Mouse (Mus musculus) retina, embryonic 14.5 days (tissue): ENCODE results near the gene Cetn4.

Source experiments
- DNase-seq: peaks from one replicate; pipeline ENCODE4 v3.0.0-alpha.2; 2015; ENCODE audit warnings: low spot score

Cetn4 gene

DNA sequence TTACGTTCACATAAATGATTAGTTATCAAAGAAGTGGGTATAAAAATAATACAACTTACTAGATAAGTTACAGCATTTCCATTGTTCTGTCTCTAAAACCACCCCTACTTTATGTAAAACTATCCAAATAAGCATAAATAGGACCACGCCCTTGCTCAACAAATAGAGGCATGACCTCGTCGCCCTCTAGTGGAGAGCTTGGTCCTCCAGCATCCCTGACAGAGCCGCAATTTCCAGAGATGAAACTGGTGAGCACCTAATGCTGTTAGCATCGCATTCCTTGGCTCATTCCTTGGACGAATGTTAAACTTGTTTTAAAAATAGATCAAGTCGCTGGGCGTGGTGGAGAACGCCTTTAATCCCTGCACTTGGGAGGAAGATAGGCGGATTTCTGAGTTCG is 9.8 kb downstream of the Cetn4 start:
- DNase-seq = peak; percentile 67

DNA sequence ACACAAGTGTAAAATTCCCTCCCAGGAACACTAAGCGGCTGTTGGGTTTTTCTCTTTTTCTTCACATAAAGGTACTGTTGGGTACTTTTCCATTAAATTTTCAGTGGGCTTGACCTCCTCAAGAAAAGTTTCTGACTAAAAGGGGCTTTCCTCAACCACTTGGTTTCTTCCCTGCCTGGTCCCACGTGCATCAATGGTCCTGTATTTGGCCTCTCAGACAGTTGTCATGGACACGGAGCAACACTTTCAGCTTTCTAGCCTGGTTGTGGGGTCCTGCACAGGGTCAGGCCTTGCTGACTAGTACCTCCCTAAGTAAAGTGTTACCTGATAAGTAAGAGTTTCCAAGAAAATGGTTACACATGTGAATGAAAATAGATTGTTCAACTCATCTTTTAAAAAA is 13.0 kb downstream of the Cetn4 start:
- DNase-seq = no peak

DNA sequence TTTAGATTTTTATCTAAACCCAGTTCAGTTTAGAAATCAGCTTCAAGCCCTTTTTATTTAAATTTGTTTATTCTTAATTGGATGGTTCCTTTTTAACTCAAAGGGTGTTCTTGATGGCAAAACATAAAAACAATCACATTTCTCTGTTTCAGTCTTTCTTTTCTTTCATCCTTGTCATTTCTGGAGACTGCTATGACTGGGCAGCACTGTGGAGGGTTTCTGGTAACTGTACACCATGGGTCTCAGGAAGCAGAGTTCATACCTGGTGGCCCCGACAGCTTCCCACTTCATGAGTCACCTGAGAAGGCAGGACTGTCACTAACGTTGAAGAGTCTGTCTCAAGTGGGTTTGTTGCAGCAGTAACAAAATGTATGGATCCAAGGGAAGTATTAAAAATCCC is 19.9 kb downstream of the Cetn4 start:
- DNase-seq = no peak

DNA sequence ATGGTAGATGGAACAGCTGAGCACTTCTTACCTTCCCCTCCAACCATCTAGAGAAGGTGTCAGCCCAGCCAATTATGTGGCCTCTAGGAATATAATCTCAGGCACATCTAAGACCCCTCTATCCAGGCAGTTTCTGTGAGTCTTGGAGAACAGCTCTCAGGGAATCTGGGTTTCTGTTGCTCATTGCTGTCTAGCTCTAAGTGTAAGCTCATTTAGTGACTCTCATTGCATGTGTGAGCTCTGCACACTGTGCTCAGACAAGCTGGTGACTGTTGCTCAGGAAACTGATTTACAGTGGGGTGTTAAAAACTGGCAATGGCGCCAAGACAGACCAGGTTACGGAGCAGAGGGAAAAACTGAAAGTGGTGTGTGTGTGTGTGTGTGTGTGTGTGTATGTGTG is 20.6 kb downstream of the Cetn4 start:
- no peak for DNase-seq

DNA sequence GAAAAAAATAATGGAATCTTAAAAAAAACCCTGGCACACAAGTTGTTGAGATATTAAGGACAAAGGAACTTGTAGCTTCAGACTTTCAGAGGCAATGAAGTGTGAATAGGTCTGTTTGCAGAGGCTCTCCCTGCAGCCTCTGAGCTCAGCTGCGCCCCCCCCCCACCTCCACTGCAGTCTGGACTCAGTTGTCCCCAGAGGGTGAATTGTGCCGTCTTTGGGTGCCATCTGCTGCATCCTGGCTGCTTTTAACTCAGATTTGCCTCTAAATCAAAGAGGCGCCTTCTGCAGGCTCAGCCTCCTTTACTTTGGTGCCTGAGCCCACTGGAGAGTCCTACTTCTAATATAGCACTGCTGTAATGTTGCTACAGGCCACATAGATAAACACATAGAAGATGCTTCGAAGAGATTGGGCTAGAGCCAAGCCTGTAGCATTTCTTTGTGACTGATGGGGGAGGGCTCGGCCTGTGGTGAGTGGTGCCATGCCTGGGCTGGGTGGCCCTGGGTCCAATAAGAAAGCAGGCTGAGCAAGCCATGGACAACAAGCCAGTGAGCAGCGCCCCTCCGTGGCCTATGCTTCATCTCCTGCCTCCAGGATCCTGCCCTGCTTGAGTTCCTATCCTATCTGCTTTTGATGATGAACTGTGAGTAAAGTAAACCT is 21.5 kb downstream of the Cetn4 start:
- DNase-seq = no peak

DNA sequence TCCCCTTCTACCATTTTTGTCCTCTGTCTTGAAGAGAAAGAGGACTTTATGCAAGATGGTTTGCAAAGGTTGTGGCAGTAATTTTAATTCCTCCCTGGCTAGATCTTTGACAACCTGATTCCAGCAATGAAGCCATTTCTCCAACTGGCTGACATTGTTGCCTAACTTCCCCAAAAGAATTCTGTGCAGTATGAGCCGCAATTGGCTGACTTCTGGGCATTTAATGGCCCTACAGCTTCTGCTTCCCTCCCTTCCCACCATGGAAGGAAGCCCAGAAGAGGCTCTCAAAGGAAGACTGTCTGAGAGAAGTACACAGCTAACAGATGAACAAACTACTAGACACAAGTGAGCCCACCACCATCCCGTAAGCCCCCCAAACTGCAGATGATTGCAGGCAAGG is 23.3 kb downstream of the Cetn4 start:
- no peak for DNase-seq

DNA sequence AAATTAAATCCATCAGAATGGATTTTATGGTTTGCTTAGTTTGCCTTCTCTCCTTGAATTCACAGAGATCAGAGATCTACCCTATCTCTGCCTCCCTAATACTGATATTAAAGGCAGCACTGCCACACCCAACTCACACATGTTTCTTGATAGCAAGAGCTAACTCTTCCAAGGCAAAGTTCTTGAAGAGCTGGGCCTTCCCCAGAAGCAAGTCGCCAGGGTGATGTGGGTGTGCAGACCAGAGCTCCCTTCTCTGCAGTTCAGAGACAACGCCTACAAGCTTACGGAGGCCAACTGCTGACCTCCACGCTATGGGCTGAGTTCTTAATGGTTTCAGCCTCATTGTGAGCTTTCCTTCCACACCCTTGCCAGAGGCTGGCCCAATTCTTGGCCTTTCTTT is 29.3 kb downstream of the Cetn4 start:
- no peak for DNase-seq

DNA sequence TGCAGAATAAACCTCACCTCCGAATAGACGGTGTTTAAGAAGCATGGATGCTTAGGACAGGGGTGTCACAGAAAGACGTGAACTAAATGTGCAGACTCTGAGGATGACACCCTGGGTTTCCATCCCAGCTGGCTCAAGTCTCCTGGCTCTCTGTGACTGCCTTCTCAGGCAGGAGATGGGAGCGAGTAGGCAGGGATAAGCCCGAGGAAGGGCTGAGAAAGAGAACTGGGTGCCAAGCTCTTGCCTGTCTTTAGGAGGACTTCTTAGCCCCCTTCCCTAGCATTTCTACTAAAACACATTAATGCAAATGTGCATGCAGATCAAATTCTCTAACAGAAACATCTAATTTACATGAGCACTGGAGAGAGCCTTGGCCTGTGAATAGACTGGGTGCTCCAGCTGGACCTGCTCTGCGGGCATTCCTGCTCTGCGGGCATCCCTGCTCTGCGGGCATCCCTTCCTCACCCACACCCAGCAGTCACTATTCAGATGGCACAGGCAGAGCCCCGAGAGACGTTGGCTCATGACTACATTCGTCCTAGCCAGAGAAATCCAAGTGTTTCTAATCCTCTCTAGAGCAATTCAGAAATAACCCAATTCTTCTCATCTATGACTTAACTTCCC is 30.1 kb downstream of the Cetn4 start:
- DNase-seq = no peak

DNA sequence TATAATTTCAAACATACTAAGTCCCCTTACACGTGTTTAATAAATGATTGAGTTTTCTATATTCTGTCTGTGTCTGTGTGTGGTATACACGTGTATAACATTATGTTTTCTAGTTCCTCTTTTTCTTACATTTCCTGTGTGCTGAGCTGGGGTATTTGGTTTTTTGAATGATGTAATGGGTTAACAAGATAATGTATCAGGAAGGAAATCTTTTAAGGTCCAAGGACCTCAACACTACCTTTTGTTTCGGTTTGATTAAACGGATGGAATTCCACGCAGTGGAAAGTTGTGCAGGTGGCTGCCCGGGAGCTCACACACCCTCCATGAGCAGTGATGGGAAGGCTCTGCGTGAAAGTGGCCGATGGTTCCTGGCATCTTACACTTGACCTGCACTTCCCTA is 31.6 kb downstream of the Cetn4 start:
- no peak for DNase-seq

DNA sequence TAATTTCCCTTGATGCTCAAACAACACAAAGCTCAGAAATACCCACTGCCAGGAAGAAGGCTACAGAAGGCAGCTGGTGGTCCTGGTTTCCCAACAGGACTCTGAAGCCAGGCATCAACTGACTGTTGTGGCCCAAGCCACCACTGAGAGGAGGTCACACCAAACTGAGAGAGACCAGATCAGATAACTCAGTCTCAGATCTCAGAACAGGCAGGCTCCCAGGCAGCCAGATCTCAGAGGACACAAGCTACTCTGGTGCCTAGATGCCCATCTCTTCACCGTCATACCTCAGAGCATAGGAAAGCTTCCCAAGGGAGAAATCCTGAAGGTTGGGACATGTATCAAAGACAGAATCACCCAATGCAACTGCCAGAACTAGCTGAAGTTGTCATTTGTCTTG is 32.3 kb downstream of the Cetn4 start:
- no peak for DNase-seq

DNA sequence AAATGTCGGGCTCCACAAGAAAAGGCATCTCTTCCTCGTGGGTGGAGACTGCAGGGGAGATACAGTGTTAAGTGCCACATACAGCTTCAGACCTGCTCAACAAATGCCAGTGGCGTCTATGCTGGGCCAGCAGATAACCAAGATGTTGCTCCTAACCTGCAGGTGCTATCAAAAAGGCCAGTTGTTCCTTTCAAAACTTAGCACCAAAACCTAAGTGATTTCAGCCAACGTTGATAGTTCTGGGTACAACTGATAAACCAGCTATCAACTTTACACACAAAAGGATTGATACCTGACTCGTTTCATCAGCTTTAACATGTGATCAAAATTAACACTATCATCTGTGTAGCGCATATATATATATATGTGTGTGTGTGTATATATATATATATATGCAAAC is 37.8 kb downstream of the Cetn4 start:
- no peak for DNase-seq

DNA sequence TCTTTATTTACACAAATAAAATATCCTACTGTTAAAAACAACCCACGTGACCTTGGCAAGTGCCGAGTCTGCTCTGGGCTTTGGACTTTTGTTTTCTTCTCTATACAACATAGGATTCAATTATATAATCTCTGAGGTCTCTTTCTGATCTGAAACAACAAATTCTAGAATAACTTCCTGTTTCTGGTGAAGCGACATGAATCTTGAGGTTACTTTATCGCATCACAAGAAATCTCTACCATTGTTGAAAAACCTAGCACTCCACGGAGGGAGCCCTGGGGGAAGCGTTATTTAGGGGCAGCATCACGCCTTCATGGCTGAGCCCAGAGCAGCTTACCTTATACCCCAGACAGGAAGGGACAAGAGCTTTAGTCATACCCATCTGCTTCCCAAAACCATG is 39.4 kb downstream of the Cetn4 start:
- no peak for DNase-seq

DNA sequence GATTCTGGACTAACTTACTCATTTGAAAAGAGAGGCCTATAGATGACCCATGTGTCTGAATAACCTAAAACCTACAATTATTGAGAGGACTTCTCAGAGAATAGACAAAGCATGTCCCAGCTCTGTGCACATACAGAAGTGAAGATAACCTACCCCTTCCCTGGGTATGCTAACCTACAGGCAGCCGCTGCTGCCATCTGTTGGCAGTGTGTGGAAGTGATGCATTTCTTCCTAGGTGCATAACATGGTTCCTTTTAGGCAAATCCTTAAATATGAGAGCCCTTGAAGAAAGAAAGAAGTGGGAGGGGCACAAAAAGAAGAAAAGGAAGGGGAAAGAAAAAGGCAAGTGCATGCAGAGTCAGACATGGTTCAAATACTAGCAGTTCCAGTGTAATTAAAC is 41.3 kb downstream of the Cetn4 start:
- DNase-seq = peak; percentile 69

DNA sequence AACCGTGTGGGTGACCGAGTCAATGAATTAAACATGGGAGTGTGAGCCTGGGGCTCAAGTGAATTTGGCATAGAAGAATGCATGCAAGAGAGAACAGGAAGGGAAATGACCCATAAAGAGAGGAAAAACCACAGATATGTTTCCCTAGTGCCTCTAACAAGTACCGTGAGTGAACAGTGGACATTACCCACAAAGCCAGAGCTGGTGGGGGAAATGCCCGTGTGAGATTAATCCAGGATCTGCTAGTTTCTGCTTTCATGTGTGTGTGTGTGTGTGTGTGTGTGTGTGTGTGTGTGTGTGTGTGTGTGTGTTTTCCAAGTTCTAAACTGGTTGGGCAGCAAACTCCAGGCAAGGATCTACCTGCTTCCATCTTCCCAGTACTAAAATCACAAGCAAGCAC is 42.6 kb downstream of the Cetn4 start:
- no peak for DNase-seq

DNA sequence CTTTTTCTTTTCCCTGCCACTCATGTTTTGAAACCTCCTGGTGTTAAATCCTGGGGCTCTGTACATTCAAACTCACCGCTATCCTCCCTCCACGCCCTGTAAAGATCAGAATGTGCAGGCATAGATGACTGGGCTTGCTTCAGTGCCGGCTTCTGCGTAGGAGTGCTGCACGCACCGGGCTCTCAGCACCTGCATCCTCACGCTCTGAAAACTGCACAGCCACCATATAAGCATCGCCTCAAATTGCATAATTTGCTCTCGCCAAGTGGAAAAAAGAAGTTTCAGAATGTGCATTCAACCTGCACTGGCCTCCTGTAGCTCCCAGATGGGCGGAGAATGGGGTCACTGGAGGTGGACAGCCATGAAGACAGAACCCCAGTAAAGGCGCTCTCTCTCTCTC is 44.2 kb downstream of the Cetn4 start:
- DNase-seq = no peak

DNA sequence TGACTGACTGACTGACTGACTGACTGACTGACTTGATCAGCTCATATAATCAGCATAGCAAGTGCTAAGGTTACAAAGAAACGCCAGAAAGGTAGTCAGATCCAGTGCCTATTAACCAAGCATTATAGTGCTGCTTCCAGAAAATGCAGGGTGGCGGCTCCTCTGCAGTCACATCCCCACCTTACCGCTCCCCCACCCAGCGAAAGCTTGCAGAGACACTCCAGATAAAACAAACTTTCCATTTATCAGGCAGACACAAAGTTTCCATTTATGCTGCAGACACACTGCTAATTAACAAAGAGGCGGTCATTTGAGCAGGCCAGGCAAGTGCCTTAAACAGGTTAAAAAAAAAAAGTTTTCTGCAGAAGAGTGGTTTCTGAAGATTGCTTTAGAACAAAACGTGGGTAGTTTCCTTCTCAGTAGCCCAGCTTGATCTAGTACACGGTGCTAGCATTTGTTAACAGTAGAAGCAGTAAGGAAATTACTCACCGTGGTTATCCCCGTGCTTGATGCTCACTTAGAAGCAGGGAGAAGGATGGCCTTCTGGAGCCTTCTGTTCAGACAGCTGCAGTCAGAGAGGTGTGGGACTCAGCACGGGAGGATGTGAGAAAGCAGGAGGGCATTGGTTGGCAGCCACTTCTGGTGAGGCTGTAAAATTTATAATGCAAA is 53.0 kb downstream of the Cetn4 start:
- DNase-seq = no peak

DNA sequence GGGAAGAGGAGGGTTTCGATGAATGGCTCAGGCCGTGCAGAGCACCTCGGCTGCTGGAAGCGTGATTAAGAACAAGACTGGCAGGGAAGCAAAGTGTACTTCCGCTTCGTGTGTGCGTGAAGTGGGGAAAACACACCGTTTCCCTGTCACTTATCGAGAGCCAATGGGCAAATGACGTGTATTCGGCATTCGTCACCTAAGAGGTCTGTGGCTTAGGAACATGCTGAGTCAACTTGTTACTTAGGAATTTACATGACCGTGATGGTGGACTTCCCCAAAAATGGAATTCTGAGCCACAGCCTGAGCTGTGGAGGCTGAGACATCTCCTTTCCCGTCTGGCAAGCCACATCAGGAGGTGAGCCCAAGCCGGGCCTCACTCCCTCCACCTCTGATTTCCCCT is 54.7 kb downstream of the Cetn4 start:
- no peak for DNase-seq
